Mouse (Mus musculus) myocyte (in vitro differentiated cells): ENCODE measurements around the gene Clasrp.

Experiments
- MAX ChIP-seq: IDR thresholded peaks from one replicate; pipeline ENCODE4 v1.6.1; 2011; ENCODE audit warnings: low read depth, mild to moderate bottlenecking, control low read depth
- MYOD1 ChIP-seq, 3 experiments: IDR thresholded peaks; one replicate each; pipeline ENCODE4 v1.6.1; 2011; ENCODE audit warnings: control low read depth in 2 of 3, low read depth in 2 of 3, mild to moderate bottlenecking in 2 of 3, moderate library complexity in 1 of 3; ENCODE audit not compliant: insufficient read length in 2 of 3, control insufficient read depth in 1 of 3
- MYOG ChIP-seq, 3 experiments: IDR thresholded peaks; one replicate each; pipeline ENCODE4 v1.6.1; 2011; ENCODE audit warnings: control low read depth in 2 of 3, low read depth in 2 of 3, mild to moderate bottlenecking in 2 of 3; ENCODE audit not compliant: insufficient read length in 2 of 3, control insufficient read depth in 1 of 3, insufficient read depth in 1 of 3
- POLR2A ChIP-seq: IDR thresholded peaks from one replicate; pipeline ENCODE4 v1.6.1; 2011; ENCODE audit warnings: low read depth, mild to moderate bottlenecking, control low read depth, moderate library complexity; ENCODE audit not compliant: insufficient read length
- REST ChIP-seq: IDR thresholded peaks from one replicate; pipeline ENCODE4 v1.6.1; 2011; ENCODE audit warnings: mild to moderate bottlenecking, control low read depth, moderate library complexity; ENCODE audit not compliant: insufficient read depth, insufficient read length
- TCF12 ChIP-seq: IDR thresholded peaks from one replicate; pipeline ENCODE4 v1.6.1; 2011; ENCODE audit warnings: mild to moderate bottlenecking, control low read depth; ENCODE audit not compliant: poor library complexity, insufficient read depth, severe bottlenecking
- USF1 ChIP-seq: IDR thresholded peaks from one replicate; pipeline ENCODE4 v1.6.1; 2011; ENCODE audit warnings: low read depth, mild to moderate bottlenecking, control low read depth, moderate library complexity

DNA sequence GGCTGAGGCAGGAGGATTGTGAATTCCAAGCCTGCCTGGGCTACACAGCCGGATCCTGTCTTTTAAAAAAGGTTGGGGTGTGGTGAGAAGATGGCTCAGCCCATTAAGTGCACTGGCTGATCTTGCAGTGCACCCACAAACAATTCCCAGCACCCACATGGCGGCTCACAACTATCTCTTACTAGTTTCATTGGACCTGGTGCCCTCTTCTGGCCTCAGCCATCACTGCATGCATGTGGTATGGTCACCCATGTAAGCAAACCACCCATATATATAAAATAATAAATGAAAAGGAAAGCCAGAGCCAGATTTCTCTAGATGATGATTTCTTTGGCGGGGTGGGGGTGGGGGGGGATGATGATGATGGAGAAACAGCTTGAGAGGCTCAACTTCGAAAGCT, 39.8 kb downstream of the Clasrp start:
- TF ChIP-seq MAX (no peak), MYOD1 (IDR thresholded peaks at IDR 0.05; ENCODE audit: control insufficient read depth in 1 of 3, insufficient read length in 2 of 3, low read depth in 2 of 3) (no peak), USF1 (no peak), POLR2A (no peak), REST (no peak), MYOG (IDR thresholded peaks at IDR 0.05; ENCODE audit: control insufficient read depth in 1 of 3, insufficient read depth in 1 of 3, insufficient read length in 2 of 3, low read depth in 2 of 3) (no peak), TCF12 (no peak)
